Mouse (Mus musculus): ENCODE results near the gene Peli3.

The Peli3 gene

GRCm38 (mm10) chr19:4915924-4916603 is 26.9 kb downstream of the Peli3 start:
- DNase-seq (ENCODE audit: low read depth, low spot score) = no peak

- no peak for DNase-seq (ENCODE audit: low read depth, low spot score)
Measured at GRCm38 (mm10) chr19:4909376-4909775, 33.6 kb downstream of the Peli3 start.

DNA sequence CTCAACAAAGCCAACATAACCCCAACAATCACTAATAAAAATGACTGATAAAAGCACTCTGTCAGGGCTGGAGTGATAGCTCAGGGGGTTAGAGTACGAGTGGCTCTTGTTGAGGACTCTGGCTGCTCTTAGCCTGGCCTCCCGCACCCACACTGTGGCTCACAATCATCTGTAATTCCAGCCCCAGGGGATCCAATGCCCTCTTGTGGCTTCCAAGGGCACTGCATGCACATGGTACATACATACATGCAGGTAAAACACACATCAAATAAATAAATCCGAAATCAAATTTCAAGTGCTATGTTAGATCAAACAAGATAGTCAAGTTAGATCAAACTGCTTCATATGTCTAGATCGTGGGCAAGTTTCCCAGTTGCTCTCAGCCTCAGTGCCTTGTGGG is 34.8 kb downstream of the Peli3 start:
- DNase-seq (ENCODE audit: low read depth, low spot score) = peak; percentile 80

DNA sequence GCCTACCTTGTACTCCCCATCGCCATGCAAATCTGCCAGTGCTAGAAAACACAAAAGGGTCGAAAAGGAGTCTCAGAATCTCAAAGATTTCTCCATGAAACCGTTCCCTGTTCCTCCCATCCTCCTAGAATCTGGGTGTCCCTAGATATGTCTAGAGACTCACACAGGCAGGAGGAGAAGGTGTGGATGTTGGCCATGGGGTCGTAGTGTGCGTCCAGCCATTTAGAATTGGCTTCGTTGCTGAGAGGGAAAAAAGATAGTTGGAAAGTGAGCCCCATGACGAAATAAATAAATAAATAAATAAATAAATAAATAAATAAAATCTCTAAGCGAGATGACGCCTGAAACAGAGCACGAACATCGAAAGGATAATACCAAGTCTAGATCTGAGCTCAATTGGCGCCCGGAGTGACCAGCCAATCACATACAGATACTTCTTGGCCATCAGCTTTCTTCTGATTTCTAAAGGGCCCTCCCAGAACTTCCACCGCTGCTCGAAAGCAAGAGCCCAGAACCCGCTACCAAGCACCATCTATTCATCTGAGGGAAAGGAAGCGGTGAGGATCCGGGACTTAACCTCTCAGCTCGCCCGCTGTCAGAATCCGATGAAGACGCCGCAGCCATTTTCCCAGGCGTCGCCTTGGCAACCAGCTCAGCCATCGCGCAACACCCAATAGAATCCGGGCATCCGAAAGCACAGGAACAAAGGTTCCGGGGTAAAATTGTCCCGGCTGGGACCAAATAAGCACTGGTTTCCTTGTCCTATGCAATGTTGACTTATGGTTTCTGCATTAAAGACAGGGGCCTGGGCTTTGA is 36.7 kb downstream of the Peli3 start, which contains the start of gene Bbs1:
TSS of gene Bbs1 (minus strand) at position 650 of the 816 bp plus-strand sequence.
- peak; percentile 86 for DNase-seq (ENCODE audit: low read depth, low spot score)

DNA sequence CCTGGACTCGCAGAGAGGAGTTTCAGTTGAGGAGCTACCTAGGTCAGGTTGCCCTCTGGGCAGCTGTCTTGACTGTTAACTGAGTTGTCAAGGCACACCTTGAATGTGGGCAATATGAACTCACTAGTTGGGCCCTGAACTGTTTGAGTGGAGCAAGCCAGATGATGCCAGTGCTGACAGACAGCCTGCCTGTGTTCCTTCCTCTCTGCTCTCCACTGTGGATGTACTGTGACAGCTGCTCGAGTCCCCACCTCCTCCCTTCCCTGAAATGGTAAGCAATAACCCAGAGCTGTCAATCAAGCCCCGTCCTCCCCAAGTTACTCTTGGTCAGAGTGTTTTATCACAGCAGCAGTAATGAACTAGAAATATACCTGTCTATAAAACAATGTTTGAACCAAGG is 43.0 kb downstream of the Peli3 start:
- no peak for DNase-seq (ENCODE audit: low read depth, low spot score)

DNA sequence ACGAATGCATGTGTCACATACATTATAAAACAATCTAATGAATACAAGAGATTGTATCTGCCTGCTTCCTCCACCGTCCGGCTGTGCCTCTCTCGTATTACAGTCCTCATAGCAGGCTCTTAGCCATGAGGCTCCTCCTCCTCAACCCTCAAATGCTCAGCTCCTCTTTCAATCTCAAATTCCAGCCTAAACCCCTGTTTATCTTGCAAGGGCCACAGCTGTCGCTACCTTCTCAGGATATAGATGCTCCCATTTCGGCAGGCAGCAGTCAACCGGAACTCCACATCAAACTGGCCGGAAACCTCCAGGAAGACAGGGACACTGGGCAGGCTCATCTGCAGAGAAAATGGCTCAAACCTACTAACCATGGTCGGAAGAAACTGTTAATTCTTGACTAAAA is 44.0 kb downstream of the Peli3 start:
- peak; percentile 37 for DNase-seq (ENCODE audit: low read depth, low spot score)

- DNase-seq (ENCODE audit: low read depth, low spot score) = peak; percentile 97
Measured at GRCm38 (mm10) chr19:4896780-4897520, 46.0 kb downstream of the Peli3 start.

DNA sequence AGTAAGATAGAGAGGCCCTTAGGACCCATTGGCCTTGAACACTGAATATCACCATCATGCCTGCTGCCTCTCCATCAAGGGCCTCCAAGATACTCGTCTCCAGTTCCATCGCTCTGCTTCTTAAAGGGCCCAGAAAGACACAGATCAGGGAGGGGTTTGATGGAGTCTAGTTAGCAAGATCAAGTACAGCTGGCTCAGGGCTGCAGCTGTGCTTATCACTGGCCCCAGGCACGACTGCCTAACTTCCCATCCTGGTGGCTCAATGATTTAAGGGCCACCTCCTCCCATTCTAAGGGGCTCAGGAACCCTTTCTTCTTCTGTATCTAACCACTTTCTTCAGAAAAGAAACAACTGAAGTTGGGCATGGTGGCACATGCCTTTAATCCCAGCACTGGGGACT is 51.1 kb downstream of the Peli3 start:
- no peak for DNase-seq (ENCODE audit: low read depth, low spot score)

DNA sequence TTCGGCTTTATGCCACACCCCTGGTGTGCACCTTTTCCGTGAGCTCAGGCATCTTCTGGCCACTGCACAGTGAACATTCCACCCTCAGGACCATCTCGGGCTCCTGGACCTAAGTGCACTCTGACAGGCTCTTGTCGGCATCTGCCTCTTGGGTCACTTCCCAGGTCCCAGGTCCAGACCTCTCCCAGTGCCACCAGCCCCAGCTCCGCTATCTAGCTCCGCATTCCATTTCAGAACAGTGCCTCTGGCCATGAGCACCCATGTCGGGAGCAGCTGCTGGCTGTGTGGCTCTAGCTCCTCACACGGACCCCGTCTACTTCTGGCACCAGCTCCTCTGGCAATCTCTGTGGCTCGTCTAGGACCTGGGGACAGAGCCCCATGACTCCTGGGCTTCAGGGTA is 53.1 kb downstream of the Peli3 start:
- DNase-seq (ENCODE audit: low read depth, low spot score) = no peak

DNA sequence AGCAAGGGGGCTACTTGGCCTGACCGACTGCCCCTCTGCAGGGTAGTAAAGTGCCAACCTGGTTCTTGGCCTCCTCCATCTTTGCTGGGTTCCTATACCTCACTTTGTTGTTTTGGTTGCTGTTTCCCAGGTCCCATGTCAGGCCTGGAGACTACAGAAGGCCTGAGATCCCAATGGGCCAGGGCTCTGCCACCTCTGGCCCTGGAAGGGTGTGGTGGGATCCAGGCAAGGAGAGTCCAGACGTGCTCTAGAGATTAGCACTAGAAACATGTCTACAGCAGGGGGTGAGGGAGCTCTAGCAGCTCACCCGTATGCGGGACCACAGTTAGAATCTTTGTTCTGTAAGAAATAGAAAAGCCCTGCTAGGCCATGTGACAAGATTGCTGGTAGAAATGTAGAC is 59.0 kb downstream of the Peli3 start:
- DNase-seq (ENCODE audit: low read depth, low spot score) = no peak
